Mouse (Mus musculus) forebrain, embryonic 10.5 days (tissue): ENCODE measurements around the gene Nkiras1. TPM values are rescaled to one million over a fixed set of nuclear protein-coding genes. Genes with fewer than 3 reads are reported as not detected.

Source experiments
- DNase-seq: peaks from one replicate; pipeline ENCODE4 v3.0.0-alpha.2; 2017; ENCODE audit warnings: low spot score; ENCODE audit errors: extremely low spot score
- H3K27ac ChIP-seq: fragments of 300-500 bp; sonication (generic); 2 replicates; pipeline ENCODE4 v1.5.1; 2016; ENCODE audit warnings: mild to moderate bottlenecking
- H3K27me3 ChIP-seq: fragments of 300-500 bp; sonication (generic); 2 replicates; pipeline ENCODE4 v1.6.1; 2016; ENCODE audit warnings: mild to moderate bottlenecking; ENCODE audit not compliant: poor library complexity, severe bottlenecking
- H3K36me3 ChIP-seq: fragments of 300-500 bp; sonication (generic); replicated peaks from 2 replicates; pipeline ENCODE4 v1.6.1; 2016; ENCODE audit warnings: mild to moderate bottlenecking, moderate library complexity
- H3K4me1 ChIP-seq: fragments of 300-500 bp; sonication (generic); 2 replicates; pipeline ENCODE4 v1.6.1; 2016
- H3K4me3 ChIP-seq: fragments of 300-500 bp; sonication (generic); 2 replicates; pipeline ENCODE4 v1.5.1; 2016; ENCODE audit warnings: mild to moderate bottlenecking, moderate library complexity
- H3K9me3 ChIP-seq: fragments of 300-500 bp; sonication (generic); 2 replicates; pipeline ENCODE4 v1.6.1; 2016; ENCODE audit warnings: mild to moderate bottlenecking, moderate library complexity
- WGBS: fragments of 180-500 bp; shearing (Covaris S2); methylation state at CpG from one replicate; pipeline ENCODE4 v1.1.7; 2016; 5-methylcytosine and 5-hydroxymethylcytosine counted together
- polyA plus RNA-seq: library from polyadenylated mRNA; unstranded; fragments of >200 nt; fragmentation: Nextera tagmentation; extraction: Ambion mirVana; gene quantifications from 2 replicates; pipeline ENCODE4 v1.2.1, GENCODE M21; 2016

The Nkiras1 gene
- polyA plus RNA-seq, 1 experiment from 2014 or later: 12.2 TPM

DNA sequence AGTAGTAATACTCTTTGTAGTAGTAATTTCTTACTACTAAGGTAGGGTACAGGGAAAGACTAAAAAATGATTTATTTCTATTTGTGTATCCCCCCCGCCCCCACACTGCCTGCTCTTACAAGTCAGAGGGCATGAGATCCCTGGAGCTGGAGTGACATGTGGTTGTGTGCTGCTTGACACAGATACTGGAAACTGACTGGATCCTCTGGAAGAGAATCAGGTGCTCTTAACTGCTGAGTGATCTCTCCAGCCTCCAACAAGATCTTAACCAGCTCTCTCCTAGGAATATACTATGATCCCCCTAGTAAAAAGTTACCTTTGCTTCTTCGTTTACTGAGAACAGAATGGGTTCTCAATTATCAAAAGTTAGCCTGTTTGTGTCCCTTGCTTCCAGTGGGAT, 15.5 kb downstream of the Nkiras1 start:
- 96% methylated on average over 2 of the region's 2 CpGs for WGBS
- H3K4me3 ChIP-seq: no peak overlapping the region
- H3K9me3 ChIP-seq: no peaks in the 10 kb centered on the region
- no peaks in the 10 kb centered on the region for H3K4me1 ChIP-seq
- peaks cover 33% of the 10 kb centered on the region for H3K36me3 ChIP-seq
- no peak for DNase-seq
- H3K27ac ChIP-seq: no peak overlapping the region
- H3K27me3 ChIP-seq: no peaks in the 10 kb centered on the region

DNA sequence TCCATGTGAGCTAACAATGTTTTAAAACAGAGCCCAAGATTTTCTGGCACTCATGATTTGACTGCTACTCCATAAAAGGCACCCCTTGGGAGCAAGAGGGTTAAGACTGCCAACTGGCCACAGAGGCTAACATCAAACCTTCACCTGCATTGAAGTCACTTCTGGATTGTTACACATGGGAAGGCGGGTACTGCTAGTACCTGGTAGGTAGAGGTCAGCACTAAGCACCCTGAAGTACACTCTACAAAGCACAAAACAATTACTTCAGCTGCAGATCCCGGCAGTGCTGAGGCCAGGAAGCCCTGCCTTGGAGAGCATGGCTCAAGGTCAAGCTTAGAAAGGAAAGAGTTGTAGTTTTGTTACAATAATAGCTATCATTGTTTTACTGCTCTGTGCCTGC, 16.5 kb downstream of the Nkiras1 start:
- 93% methylated on average over 2 of the region's 2 CpGs for WGBS
- peaks cover 23% of the 10 kb centered on the region for H3K36me3 ChIP-seq
- H3K4me3 ChIP-seq: no peak overlapping the region
- H3K9me3 ChIP-seq: no peaks in the 10 kb centered on the region
- no peak for DNase-seq
- H3K27me3 ChIP-seq: no peaks in the 10 kb centered on the region
- H3K4me1 ChIP-seq: no peaks in the 10 kb centered on the region
- H3K27ac ChIP-seq: no peak overlapping the region

DNA sequence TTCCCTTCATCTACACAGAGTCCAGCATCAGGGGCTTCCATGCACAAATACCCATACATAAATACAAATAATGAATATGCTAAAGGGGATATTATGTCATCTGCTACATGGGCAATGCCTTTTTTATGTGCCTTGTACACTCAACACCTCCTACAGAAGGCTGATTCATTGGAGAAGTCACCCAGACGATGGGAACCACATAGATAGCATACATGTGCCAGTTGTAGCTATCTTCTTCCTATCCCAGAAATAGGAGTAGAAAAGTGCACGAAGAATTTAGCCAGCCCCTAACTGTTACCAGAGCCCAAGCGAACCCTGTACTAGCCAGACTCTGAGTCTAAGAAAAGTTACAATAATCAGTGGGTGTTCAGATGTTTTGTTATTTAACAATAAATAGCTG, 21.2 kb downstream of the Nkiras1 start:
- no peak overlapping the region for H3K27ac ChIP-seq
- 92% methylated on average over 3 of the region's 3 CpGs for WGBS
- H3K9me3 ChIP-seq: no peaks in the 10 kb centered on the region
- no peak overlapping the region for H3K4me3 ChIP-seq
- H3K4me1 ChIP-seq: no peaks in the 10 kb centered on the region
- no peak for DNase-seq
- H3K27me3 ChIP-seq: no peaks in the 10 kb centered on the region
- peaks cover 6% of the 10 kb centered on the region; the same call in 1 of the 2 replicates for H3K36me3 ChIP-seq

DNA sequence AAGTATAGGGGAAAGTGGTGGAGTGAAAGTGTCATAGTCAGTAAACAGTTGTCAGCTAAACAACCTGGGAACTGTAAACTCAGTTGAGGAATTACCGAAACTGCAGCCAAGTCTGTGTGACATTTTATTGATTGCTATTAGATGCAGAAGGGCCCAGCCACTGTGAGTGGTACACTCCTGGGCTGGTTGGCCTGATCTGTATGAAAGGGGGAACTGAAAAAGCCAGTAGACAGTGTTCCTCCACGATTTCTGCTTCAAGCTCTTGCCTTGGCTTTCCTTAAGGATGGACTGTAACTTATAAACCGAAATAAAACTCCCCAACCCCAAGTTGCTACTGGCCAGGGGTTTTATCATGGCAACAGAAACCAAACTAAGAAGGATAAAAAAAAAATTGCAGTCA, 21.6 kb downstream of the Nkiras1 start:
- no peak overlapping the region for H3K4me3 ChIP-seq
- H3K36me3 ChIP-seq: peaks cover 9% of the 10 kb centered on the region; the same call in 1 of the 2 replicates
- H3K4me1 ChIP-seq: no peaks in the 10 kb centered on the region
- no peak for DNase-seq
- no peak overlapping the region for H3K27ac ChIP-seq
- WGBS: 94% methylated on average over 3 of the region's 3 CpGs
- H3K27me3 ChIP-seq: no peaks in the 10 kb centered on the region
- H3K9me3 ChIP-seq: no peaks in the 10 kb centered on the region

DNA sequence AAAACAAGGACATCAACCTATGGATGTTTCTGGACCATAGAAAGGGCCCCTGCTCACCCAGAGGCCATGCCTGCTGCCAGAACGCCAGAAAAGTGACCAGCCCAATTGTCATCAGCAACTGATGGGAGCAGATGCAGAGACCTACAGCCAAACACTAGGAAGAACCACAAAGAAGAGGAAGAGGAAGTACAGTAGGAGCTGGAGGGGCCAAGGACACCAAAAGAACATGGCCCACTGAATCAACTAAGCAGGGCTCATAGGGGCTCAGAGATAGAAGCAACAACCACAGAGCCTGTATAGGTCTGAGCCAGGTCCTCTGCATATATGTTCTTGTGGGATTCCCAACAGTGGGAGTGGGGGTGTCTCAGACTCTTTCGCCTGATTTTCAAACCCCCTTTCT, 26.5 kb downstream of the Nkiras1 start:
- H3K36me3 ChIP-seq: peaks cover 15% of the 10 kb centered on the region; the same call in 1 of the 2 replicates
- no peak overlapping the region for H3K4me3 ChIP-seq
- no peak for DNase-seq
- H3K27me3 ChIP-seq: no peaks in the 10 kb centered on the region
- no peak overlapping the region for H3K27ac ChIP-seq
- WGBS: 89% methylated on average over 2 of the region's 2 CpGs
- H3K9me3 ChIP-seq: no peaks in the 10 kb centered on the region
- H3K4me1 ChIP-seq: no peaks in the 10 kb centered on the region

DNA sequence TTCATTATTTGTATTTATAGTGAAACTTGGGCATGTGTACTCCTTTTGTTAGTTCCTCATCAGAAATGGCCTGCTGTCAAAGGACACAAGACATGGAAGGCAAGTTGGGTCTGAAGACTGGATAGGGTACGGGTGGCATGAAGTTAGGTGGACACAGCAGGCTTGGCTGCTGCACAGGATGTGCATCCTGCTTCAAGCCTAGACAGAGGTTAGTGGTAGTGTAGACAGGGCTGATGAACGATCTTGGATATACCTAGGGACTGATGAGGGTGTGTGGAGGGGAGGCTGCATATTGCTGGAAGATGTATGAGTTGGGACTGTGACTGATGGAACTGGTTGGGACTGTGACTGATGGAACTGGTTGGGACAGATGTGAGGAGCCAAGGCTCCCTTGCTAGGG, 27.9 kb downstream of the Nkiras1 start:
- DNase-seq: no peak
- no peaks in the 10 kb centered on the region for H3K4me1 ChIP-seq
- peaks cover 15% of the 10 kb centered on the region; the same call in 1 of the 2 replicates for H3K36me3 ChIP-seq
- whole genome bisulfite sequencing: 87% methylated on average over 2 of the region's 2 CpGs
- H3K27me3 ChIP-seq: no peaks in the 10 kb centered on the region
- H3K27ac ChIP-seq: no peak overlapping the region
- H3K9me3 ChIP-seq: no peaks in the 10 kb centered on the region
- H3K4me3 ChIP-seq: no peak overlapping the region

DNA sequence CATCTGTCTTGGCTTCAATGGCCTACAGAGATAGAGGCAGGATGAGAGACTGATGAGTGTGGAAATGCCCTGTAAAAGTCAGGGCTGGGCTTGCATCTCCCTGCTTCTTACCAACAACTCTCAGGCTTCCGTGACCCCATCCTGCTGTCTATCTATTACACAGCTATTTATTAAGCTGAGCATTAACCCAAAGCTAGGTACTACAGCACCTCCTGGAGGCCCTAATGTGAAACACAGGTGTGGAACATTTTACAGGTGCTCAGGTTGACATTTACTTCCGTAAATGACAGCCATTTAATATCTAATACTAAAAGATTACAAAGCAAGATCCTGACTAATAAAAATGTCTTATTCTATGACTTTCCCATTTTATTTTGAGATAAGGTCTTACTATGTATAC, 29.7 kb downstream of the Nkiras1 start:
- no peaks in the 10 kb centered on the region for H3K27me3 ChIP-seq
- no peaks in the 10 kb centered on the region for H3K4me1 ChIP-seq
- H3K36me3 ChIP-seq: peaks cover 21% of the 10 kb centered on the region
- H3K4me3 ChIP-seq: no peak overlapping the region
- 95% methylated on average over 2 of the region's 2 CpGs for WGBS
- no peaks in the 10 kb centered on the region for H3K9me3 ChIP-seq
- H3K27ac ChIP-seq: no peak overlapping the region
- no peak for DNase-seq

DNA sequence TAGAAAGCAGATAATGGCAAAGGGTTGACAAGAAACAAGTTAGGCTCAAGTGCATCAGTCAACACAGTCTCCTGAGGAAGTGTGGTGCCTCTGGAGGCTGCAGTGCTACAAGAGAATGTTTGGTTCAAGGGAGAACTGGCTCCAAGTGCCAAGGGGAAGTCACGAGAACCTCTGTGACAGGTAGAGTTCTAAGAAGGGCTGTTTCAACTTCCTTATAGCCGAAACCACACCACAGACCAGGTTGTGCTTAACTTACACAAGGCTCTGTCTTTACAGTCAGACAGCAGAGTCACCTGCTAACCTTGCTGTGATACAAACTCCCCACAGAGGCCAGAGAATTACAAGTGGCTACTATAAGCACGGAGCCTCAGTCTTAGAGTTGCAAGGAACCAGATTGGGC, 30.7 kb downstream of the Nkiras1 start:
- 90% methylated on average over 3 of the region's 3 CpGs for WGBS
- Histone ChIP-seq H3K9me3 (no peaks in the 10 kb centered on the region), H3K4me3 (no peak overlapping the region), H3K36me3 (peaks cover 29% of the 10 kb centered on the region), H3K27ac (no peak overlapping the region), H3K4me1 (no peaks in the 10 kb centered on the region), H3K27me3 (no peaks in the 10 kb centered on the region)
- no peak for DNase-seq

DNA sequence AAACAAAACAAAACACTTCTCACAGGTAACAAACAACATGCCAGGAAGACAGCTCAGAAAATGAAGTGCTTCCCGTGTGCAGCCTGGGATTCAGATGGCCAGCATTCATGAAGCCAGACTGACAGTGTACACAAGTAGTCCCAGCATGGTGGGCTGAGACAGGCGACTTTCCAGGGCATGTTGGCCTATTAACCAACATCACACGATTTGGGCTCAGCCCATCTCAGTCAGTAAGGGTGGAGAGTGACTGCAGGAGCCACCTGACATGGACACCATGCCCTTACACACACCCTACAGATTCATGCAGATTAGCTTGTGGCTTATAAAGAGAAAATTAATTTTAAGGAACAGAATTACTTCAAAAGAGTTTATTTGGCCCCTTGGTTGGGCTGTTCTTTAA, 31.8 kb downstream of the Nkiras1 start:
- WGBS: 89% methylated on average over 3 of the region's 3 CpGs
- H3K27ac ChIP-seq: no peak overlapping the region
- H3K36me3 ChIP-seq: peaks cover 26% of the 10 kb centered on the region
- no peak for DNase-seq
- no peaks in the 10 kb centered on the region for H3K4me1 ChIP-seq
- H3K9me3 ChIP-seq: no peaks in the 10 kb centered on the region
- no peak overlapping the region for H3K4me3 ChIP-seq
- no peaks in the 10 kb centered on the region for H3K27me3 ChIP-seq

DNA sequence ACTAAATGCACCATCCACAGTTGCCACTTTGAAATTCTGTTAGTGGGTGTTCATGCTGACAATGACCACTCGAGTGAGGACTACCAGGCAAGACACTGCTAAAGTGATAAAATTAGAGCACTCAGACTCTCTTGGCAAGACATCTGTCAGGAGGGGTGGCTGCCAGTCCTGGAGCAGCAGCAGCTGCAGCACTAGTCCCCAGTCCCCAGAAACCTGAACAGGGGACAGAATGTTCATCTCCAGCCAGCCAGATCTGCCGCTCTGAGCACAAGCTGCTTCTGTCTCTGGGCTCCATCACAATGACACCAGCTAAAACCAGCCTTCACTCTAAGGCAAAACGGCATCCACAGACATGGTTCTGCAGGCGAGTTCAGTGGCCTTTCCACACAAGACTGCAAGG, 32.3 kb downstream of the Nkiras1 start:
- H3K9me3 ChIP-seq: no peaks in the 10 kb centered on the region
- H3K4me1 ChIP-seq: no peaks in the 10 kb centered on the region
- no peak for DNase-seq
- WGBS: 92% methylated on average over 4 of the region's 4 CpGs
- H3K27me3 ChIP-seq: no peaks in the 10 kb centered on the region
- H3K27ac ChIP-seq: no peak overlapping the region
- peaks cover 26% of the 10 kb centered on the region for H3K36me3 ChIP-seq
- no peak overlapping the region for H3K4me3 ChIP-seq

DNA sequence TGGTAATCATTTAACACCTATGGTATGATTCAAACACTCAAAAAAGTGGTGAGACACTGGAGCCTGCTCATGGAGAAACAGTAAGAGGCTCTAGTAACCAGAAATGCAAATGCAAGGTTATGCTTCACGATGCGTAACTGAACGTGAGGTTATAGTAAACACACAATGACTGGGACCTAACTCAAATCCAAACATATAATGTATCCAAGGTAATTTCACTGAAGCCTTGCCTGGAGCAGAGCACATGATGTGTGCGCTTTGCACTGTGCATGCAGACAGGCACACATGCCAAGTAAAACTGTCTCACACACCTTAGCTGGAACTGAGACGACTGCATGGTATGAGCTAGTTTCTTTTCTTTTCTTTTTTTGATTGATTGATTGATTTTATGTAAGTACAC, 33.2 kb downstream of the Nkiras1 start:
- DNase-seq: no peak
- WGBS: 95% methylated on average over 5 of the region's 5 CpGs
- no peak overlapping the region for H3K4me3 ChIP-seq
- peaks cover 22% of the 10 kb centered on the region for H3K36me3 ChIP-seq
- no peak overlapping the region for H3K27ac ChIP-seq
- H3K4me1 ChIP-seq: no peaks in the 10 kb centered on the region
- H3K27me3 ChIP-seq: no peaks in the 10 kb centered on the region
- no peaks in the 10 kb centered on the region for H3K9me3 ChIP-seq

DNA sequence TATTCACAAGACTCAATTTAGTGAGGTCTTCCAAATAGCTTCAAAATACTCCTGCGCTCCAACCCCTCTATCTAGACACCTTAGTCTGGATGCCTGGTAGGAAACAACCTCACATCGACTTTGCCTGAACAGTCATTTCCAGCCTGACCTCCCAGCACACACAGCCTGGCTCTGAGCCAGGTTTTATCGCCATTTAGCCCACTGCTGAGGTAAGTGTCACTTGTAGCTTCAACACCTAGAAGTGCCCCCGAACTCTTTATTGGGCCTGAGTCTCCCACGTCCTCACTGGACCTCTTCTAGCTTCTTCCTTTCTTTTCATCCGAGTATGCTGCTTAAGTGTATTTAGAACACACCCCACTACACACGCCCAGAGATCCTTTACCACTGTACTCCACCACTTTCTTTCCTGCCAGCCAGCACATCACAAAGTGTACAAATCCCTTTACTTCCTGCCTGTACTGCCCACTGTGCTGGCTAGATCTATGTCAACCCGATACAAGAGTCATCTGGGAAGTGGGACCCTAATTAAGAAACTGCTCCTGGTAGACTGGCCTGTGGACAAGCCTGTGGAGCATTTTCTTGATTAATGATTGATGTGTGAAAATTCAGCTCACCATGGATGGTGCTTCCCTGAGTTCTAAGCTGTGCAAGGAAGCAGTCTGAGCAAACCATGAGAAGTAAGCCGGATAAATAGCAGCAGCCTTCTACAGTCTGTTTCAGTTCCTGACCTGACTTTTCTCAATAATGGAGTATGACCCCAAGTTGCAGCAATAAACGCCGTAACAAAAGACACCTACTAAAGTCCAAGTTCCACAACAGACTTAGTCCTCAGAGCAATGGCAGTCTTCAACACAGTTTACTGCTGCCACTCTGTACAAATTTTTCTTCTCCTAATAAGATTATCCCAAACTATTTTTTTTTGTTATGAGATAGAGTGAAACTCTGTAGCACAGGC, 46.8 kb downstream of the Nkiras1 start:
- Histone ChIP-seq H3K36me3 (peaks cover 28% of the 10 kb centered on the region), H3K27me3 (no peaks in the 10 kb centered on the region), H3K27ac (no peak overlapping the region), H3K9me3 (no peaks in the 10 kb centered on the region), H3K4me1 (no peaks in the 10 kb centered on the region), H3K4me3 (no peak overlapping the region)
- 88% methylated on average over 11 of the region's 11 CpGs for WGBS
- DNase-seq: no peak

DNA sequence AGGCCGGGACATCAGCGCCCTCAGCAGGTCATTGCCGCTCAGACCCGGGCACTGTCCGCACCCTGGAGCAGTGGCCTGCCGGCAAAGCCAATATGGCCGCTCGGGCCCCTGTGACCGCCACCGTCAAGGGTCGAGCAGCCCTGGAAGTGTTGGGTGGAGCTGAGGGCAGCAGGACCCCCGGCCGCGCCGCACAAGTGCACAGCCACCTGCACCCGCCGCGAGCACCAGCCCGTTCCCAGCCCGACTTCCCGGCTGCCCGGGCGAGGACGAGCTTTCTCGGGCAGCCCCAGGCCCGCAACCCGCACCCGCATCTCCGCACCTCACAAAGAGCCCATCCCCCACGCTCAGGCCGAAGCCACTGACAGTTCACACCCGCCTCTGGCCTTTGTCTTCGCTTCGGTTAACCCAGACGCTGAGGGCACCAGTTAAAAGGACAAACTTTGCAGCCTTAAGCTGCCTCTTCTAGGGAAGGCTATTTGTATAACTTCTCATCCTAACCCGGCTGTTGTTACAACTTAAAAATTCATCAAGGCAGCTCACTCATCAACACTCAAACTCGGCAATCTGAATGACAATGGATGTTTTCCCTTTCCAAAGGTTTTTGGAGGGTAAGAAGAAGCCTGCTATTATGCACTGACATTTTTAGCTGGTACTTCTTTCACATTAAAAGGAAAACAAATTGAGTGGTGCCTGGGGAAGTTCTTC, 56.2 kb downstream of the Nkiras1 start:
- Histone ChIP-seq H3K9me3 (no peaks in the 10 kb centered on the region), H3K4me3 (peak overlapping the region; percentile 62), H3K27me3 (no peaks in the 10 kb centered on the region), H3K4me1 (peaks cover 38% of the 10 kb centered on the region), H3K27ac (peak overlapping the region; percentile 90), H3K36me3 (peaks cover 32% of the 10 kb centered on the region)
- DNase-seq: peak; percentile 55
- WGBS: 3% methylated on average over 37 of the region's 37 CpGs
